Mouse (Mus musculus): ENCODE data around the gene Kat6b. TPM values are rescaled to one million over a fixed set of nuclear protein-coding genes. Genes with fewer than 3 reads are reported as not detected.

Kat6b gene
- total and polyA plus RNA-seq, 3 experiments: 2.3 to 10.9 (median 8.0) TPM

DNA sequence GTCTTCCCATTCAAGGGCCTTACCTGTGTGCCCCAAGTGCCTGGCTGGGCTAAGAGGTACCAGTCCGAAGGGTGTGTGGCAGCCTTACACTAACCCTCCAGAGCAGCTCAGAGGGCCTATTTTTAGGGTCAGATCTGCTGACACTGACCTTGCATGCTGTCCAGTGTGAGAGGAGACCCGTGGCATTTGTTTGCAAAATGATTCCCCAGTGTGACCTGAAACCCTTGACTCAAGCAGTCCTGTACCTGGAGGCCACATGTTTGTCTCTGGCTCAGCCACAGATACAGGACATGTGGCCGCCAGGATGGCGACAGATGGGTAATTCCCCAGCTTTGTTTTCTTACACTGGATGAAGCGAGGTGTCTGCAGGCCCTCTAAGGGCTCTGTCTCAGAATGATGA lies 233.3 kb downstream of the Kat6b start, which contains the start of gene Dupd1:
Gene Dupd1 (minus strand): TSS at position 91 of the 400 bp plus-strand sequence.
- no peak within 1 kb of the TSS for H3K9ac ChIP-seq (ENCODE audit: insufficient read depth, low read depth)
- no peaks in the 10 kb centered on the region for H3K9me3 ChIP-seq (replicated peaks; ENCODE audit: low read length)
- dilution Hi-C loops (cut with MboI; ENCODE audit: extremely low pct_ligation_motif_present, extremely low pct_unique_long_range_greater_than_20kb, low sequenced_read_pairs): no loop called here
- in situ Hi-C loops (cut with MboI; ENCODE audit: low pct_ligation_motif_present, low pct_unique_long_range_greater_than_20kb, low sequenced_read_pairs): no loop called here
- no peaks in the 10 kb centered on the region for H3K79me2 ChIP-seq (replicated peaks; ENCODE audit: control insufficient read depth, extremely low read depth, insufficient read depth, poor library complexity, severe bottlenecking)
- H3K4me1 ChIP-seq (ENCODE audit: control insufficient read depth in 1 of 2, insufficient read depth in 2 of 2): peaks cover 0 to 5% of the 10 kb centered on the region in 2 experiments; a peak in 1 of 4 replicates
- TF ChIP-seq BHLHE40 (IDR thresholded peaks at IDR 0.05; ENCODE audit: low read depth, low read length): no peak
- TF ChIP-seq USF1 (IDR thresholded peaks at IDR 0.05; ENCODE audit: low read depth, low read length): no peak
- DNase-seq (ENCODE audit: extremely low read depth): no peak
- no peak within 1 kb of the TSS for H3K4me2 ChIP-seq (ENCODE audit: insufficient read depth, low read depth, poor library complexity, severe bottlenecking)
- H3K4me3 ChIP-seq (replicated peaks in 1 of 3; ENCODE audit: low read depth in 2 of 3, low read length in 2 of 3, poor library complexity in 1 of 3): no peak within 1 kb of the TSS
- no peaks in the 10 kb centered on the region for H3K36me3 ChIP-seq (replicated peaks in 1 of 2; ENCODE audit: control insufficient read depth in 1 of 2, insufficient read depth in 1 of 2, low read length in 1 of 2)
- no peaks in the 10 kb centered on the region for H3K27me3 ChIP-seq (replicated peaks)
- no peak within 1 kb of the TSS for H3K27ac ChIP-seq (ENCODE audit: insufficient read depth, low read depth)

DNA sequence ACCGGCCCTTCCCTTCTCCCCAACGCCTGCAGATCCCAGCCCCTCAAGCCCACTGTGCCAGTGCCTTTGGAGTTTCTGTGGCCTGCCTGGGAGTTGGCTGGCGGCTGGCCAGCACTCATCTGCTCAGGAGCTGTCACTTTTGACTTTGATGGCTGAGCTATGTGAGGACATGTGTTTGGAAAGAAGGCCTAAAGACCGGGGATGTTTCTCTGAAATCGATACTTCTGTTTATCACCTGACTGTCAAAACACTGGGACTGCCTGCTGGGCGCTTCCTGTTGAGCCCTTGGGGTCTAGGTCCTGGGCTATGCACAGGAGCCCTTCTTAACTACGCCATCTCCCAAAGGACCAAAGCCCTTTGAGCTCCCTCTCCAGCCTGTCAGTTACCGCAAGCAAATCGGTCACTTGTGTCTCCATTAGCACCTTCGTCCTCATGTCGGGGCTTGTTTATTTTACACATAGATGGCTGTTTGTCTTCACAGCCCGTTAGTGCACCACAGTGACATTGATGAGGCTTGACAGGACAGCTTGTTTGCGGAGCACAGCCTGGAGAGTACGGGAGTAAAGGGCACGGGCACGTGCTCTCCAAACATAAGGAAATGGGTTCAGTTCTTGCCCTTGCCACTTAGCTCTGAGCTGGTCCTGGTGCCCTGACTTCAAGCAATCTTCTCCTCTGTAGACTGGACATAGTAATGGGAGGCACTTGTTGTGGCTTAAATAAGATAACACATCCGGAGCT lies 238.6 kb downstream of the Kat6b start:
- Histone ChIP-seq H3K36me3 (replicated peaks in 1 of 2; ENCODE audit: control insufficient read depth in 1 of 2, insufficient read depth in 1 of 2, low read length in 1 of 2) (no peaks in the 10 kb centered on the region), H3K4me1 (ENCODE audit: control insufficient read depth in 1 of 2, insufficient read depth in 2 of 2) (peaks cover 0 to under 1% of the 10 kb centered on the region in 2 experiments; a peak in 1 of 4 replicates), H3K4me3 (replicated peaks in 1 of 3; ENCODE audit: low read depth in 2 of 3, low read length in 2 of 3, poor library complexity in 1 of 3) (no peak overlapping the region), H3K27ac (ENCODE audit: insufficient read depth, low read depth) (no peak overlapping the region), H3K4me2 (ENCODE audit: insufficient read depth, low read depth, poor library complexity, severe bottlenecking) (no peak overlapping the region), H3K9ac (ENCODE audit: insufficient read depth, low read depth) (no peak overlapping the region), H3K79me2 (replicated peaks; ENCODE audit: control insufficient read depth, extremely low read depth, insufficient read depth, poor library complexity, severe bottlenecking) (no peaks in the 10 kb centered on the region), H3K9me3 (replicated peaks; ENCODE audit: low read length) (no peaks in the 10 kb centered on the region), H3K27me3 (replicated peaks) (no peaks in the 10 kb centered on the region)
- no peak for DNase-seq (ENCODE audit: extremely low read depth)
- dilution Hi-C loops (cut with MboI; ENCODE audit: extremely low pct_ligation_motif_present, extremely low pct_unique_long_range_greater_than_20kb, low sequenced_read_pairs): no loop called here
- in situ Hi-C loops (cut with MboI; ENCODE audit: low pct_ligation_motif_present, low pct_unique_long_range_greater_than_20kb, low sequenced_read_pairs): no loop called here
- TF ChIP-seq ETS1 (conservative IDR thresholded peaks at IDR 0.05; ENCODE audit: low read depth, low read length) (no peak), ZMIZ1 (IDR thresholded peaks at IDR 0.05; ENCODE audit: low read depth, low read length) (no peak), SIN3A (IDR thresholded peaks at IDR 0.05; ENCODE audit: low read length) (no peak), E2F4 (IDR thresholded peaks at IDR 0.05; ENCODE audit: insufficient replicate concordance, low read depth, low read length) (no peak), BHLHE40 (IDR thresholded peaks at IDR 0.05; ENCODE audit: low read depth, low read length) (no peak), UBTF (IDR thresholded peaks at IDR 0.05; ENCODE audit: low read depth, low read length) (no peak), RCOR1 (conservative IDR thresholded peaks at IDR 0.05; ENCODE audit: low read depth, low read length) (no peak), KAT2A (IDR thresholded peaks at IDR 0.05; ENCODE audit: insufficient replicate concordance, low read length) (no peak), HCFC1 (IDR thresholded peaks at IDR 0.05; ENCODE audit: low read depth, low read length) (no peak), TCF12 (IDR thresholded peaks at IDR 0.05; ENCODE audit: low read depth, low read length) (no peak), ZNF384 (IDR thresholded peaks at IDR 0.05; ENCODE audit: low read depth, low read length) (no peak), MAX (IDR thresholded peaks at IDR 0.05; ENCODE audit: low read length) (no peak), MAZ (IDR thresholded peaks at IDR 0.05; ENCODE audit: low read depth, low read length) (no peak)

Data from CH12.LX (cell line).